Mouse (Mus musculus) lung, adult 2 months (tissue): ENCODE data around the gene Stxbp2.
A peak's percentile ranks its signal among the peaks of the same experiment; 100 is the strongest.

Experiments used
- CTCF ChIP-seq: fragments of 200-500 bp; IDR thresholded peaks from 2 replicates; pipeline ENCODE4 v1.5.1; 2011; ENCODE audit warnings: mild to moderate bottlenecking, low read length, control low read depth; ENCODE audit not compliant: insufficient read depth
- POLR2A ChIP-seq: fragments of 200-500 bp; IDR thresholded peaks from 2 replicates; pipeline ENCODE4 v1.6.1; 2011; ENCODE audit warnings: low read depth, mild to moderate bottlenecking, control low read depth, low read length, borderline replicate concordance; ENCODE audit errors: extremely low read depth

- TF ChIP-seq POLR2A (peak; percentile 27; the same call in 1 of the 2 replicates), CTCF (no peak)
Measured at GRCm38 (mm10) chr8:3609816-3610150, 21.0 kb upstream of the Stxbp2 start.
